Mouse (Mus musculus) neural tube, embryonic 15.5 days (tissue): ENCODE measurements around the gene Sdad1. TPM values are rescaled to one million over a fixed set of nuclear protein-coding genes. Genes with fewer than 3 reads are reported as not detected.

Source experiments
- ATAC-seq: fragments of 200-750 bp; cut with Nextera tagmentation; 2 replicates; pipeline ENCODE4 v1.8.0; 2017; ENCODE audit warnings: mild to moderate bottlenecking, moderate TSS enrichment, moderate library complexity; ENCODE audit not compliant: low FRiP score
- H3K27ac ChIP-seq: fragments of 300-500 bp; sonication (generic); replicated peaks from 2 replicates; pipeline ENCODE4 v1.5.1; 2015; ENCODE audit warnings: mild to moderate bottlenecking, inconsistent platforms
- H3K27me3 ChIP-seq: fragments of 300-500 bp; sonication (generic); replicated peaks from 2 replicates; pipeline ENCODE4 v1.6.1; 2015; ENCODE audit warnings: inconsistent platforms
- H3K36me3 ChIP-seq: fragments of 300-500 bp; sonication (generic); 2 replicates; pipeline ENCODE4 v1.6.1; 2015; ENCODE audit warnings: inconsistent platforms
- H3K4me1 ChIP-seq: fragments of 300-500 bp; sonication (generic); 2 replicates; pipeline ENCODE4 v1.6.1; 2015; ENCODE audit warnings: inconsistent platforms
- H3K4me2 ChIP-seq: fragments of 300-500 bp; sonication (generic); 2 replicates; pipeline ENCODE4 v1.6.1; 2015; ENCODE audit warnings: inconsistent platforms, mild to moderate bottlenecking, moderate library complexity
- H3K4me3 ChIP-seq: fragments of 300-500 bp; sonication (generic); replicated peaks from 2 replicates; pipeline ENCODE4 v1.5.1; 2015; ENCODE audit warnings: mild to moderate bottlenecking, inconsistent platforms
- H3K9ac ChIP-seq: fragments of 300-500 bp; sonication (generic); replicated peaks from 2 replicates; pipeline ENCODE4 v1.6.1; 2015; ENCODE audit warnings: mild to moderate bottlenecking, inconsistent platforms
- H3K9me3 ChIP-seq: fragments of 300-500 bp; sonication (generic); replicated peaks from 2 replicates; pipeline ENCODE4 v1.6.1; 2016; ENCODE audit warnings: inconsistent platforms
- WGBS: fragments of 180-500 bp; shearing (Covaris S2); methylation state at CpG from one replicate; pipeline ENCODE4 v1.1.7; 2015; ENCODE audit warnings: mixed read lengths; 5-methylcytosine and 5-hydroxymethylcytosine counted together
- polyA plus RNA-seq: library from polyadenylated mRNA; unstranded; fragments of >200 nt; fragmentation: Nextera tagmentation; extraction: Ambion mirVana; gene quantifications from 2 replicates; pipeline ENCODE4 v1.2.1, GENCODE M21; 2015

Gene Sdad1
- polyA plus RNA-seq, 1 experiment from 2014 or later: 27.8 TPM

- WGBS: 22% methylated on average over 4 of the region's 4 CpGs
- H3K36me3 ChIP-seq: no peaks in the 10 kb centered on the region
- H3K27me3 ChIP-seq: no peaks in the 10 kb centered on the region
- H3K9me3 ChIP-seq: no peaks in the 10 kb centered on the region
- no peak overlapping the region for H3K4me3 ChIP-seq
- peak; percentile 82 for ATAC-seq
- no peak overlapping the region for H3K4me2 ChIP-seq
- no peak overlapping the region for H3K9ac ChIP-seq
- peak overlapping the region; percentile 45; the same call in 1 of the 2 replicates for H3K27ac ChIP-seq
- H3K4me1 ChIP-seq: peaks cover 10% of the 10 kb centered on the region
Measured at GRCm38 (mm10) chr5:92263761-92264359, 46.4 kb downstream of the Sdad1 start.

- Histone ChIP-seq H3K27ac (no peak overlapping the region), H3K9me3 (no peaks in the 10 kb centered on the region), H3K9ac (no peak overlapping the region), H3K27me3 (0 out of 2 replicates have a peak, but pooled peaks cover 2% of the 10 kb centered on the region), H3K4me1 (peaks cover 10% of the 10 kb centered on the region), H3K4me3 (no peak overlapping the region), H3K4me2 (no peak overlapping the region), H3K36me3 (no peaks in the 10 kb centered on the region)
- ATAC-seq: no peak
- 93% methylated on average over 8 of the region's 8 CpGs for WGBS
Measured at GRCm38 (mm10) chr5:92262646-92263045, 47.6 kb downstream of the Sdad1 start.

GRCm38 (mm10) chr5:92256218-92256617 lies 54.1 kb downstream of the Sdad1 start, which contains the start of gene Ppef2:
Ppef2 (minus strand) TSS chr5:92256278.
- Histone ChIP-seq H3K9me3 (no peaks in the 10 kb centered on the region), H3K9ac (no peak within 1 kb of the TSS; the same call in 1 of the 2 replicates), H3K27ac (no peak within 1 kb of the TSS), H3K36me3 (no peaks in the 10 kb centered on the region), H3K27me3 (0 out of 2 replicates have a peak, but pooled peaks cover 2% of the 10 kb centered on the region), H3K4me2 (no peak within 1 kb of the TSS), H3K4me3 (no peak within 1 kb of the TSS), H3K4me1 (peaks cover 7% of the 10 kb centered on the region; the same call in 1 of the 2 replicates)
- no peak for ATAC-seq
- WGBS: 12% methylated on average over 6 of the region's 6 CpGs

GRCm38 (mm10) chr5:92254476-92254875 lies 55.8 kb downstream of the Sdad1 start:
- H3K9ac ChIP-seq: no peak overlapping the region
- no peak overlapping the region for H3K4me2 ChIP-seq
- no peaks in the 10 kb centered on the region for H3K36me3 ChIP-seq
- H3K27me3 ChIP-seq: 0 out of 2 replicates have a peak, but pooled peaks cover 2% of the 10 kb centered on the region
- 59% methylated on average over 6 of the region's 6 CpGs for WGBS
- no peaks in the 10 kb centered on the region for H3K9me3 ChIP-seq
- no peak for ATAC-seq
- no peak overlapping the region for H3K4me3 ChIP-seq
- peaks cover 7% of the 10 kb centered on the region; the same call in 1 of the 2 replicates for H3K4me1 ChIP-seq
- no peak overlapping the region for H3K27ac ChIP-seq

GRCm38 (mm10) chr5:92252797-92253343 lies 57.4 kb downstream of the Sdad1 start:
- 29% methylated on average over 18 of the region's 18 CpGs for WGBS
- no peaks in the 10 kb centered on the region for H3K36me3 ChIP-seq
- H3K4me3 ChIP-seq: peak overlapping the region; percentile 15; the same call in 1 of the 2 replicates
- H3K27ac ChIP-seq: 0 out of 2 replicates have a peak overlapping the region, but pooled peaks have one; percentile 18
- ATAC-seq: peak; percentile 83
- H3K9me3 ChIP-seq: no peaks in the 10 kb centered on the region
- no peaks in the 10 kb centered on the region for H3K27me3 ChIP-seq
- H3K4me2 ChIP-seq: peak overlapping the region; percentile 46
- peaks cover 7% of the 10 kb centered on the region; the same call in 1 of the 2 replicates for H3K4me1 ChIP-seq
- H3K9ac ChIP-seq: no peak overlapping the region

- H3K36me3 ChIP-seq: no peaks in the 10 kb centered on the region
- peaks cover 7% of the 10 kb centered on the region; the same call in 1 of the 2 replicates for H3K4me1 ChIP-seq
- ATAC-seq: no peak
- H3K27ac ChIP-seq: no peak overlapping the region
- whole genome bisulfite sequencing: 94% methylated on average over 6 of the region's 6 CpGs
- H3K4me3 ChIP-seq: no peak overlapping the region
- H3K9ac ChIP-seq: no peak overlapping the region
- H3K4me2 ChIP-seq: no peak overlapping the region
- no peaks in the 10 kb centered on the region for H3K9me3 ChIP-seq
- no peaks in the 10 kb centered on the region for H3K27me3 ChIP-seq
Measured at GRCm38 (mm10) chr5:92252031-92252430, 58.2 kb downstream of the Sdad1 start.

- Histone ChIP-seq H3K4me2 (no peak overlapping the region), H3K4me3 (no peak overlapping the region), H3K9me3 (no peaks in the 10 kb centered on the region), H3K27me3 (no peaks in the 10 kb centered on the region), H3K9ac (no peak overlapping the region), H3K36me3 (no peaks in the 10 kb centered on the region), H3K27ac (no peak overlapping the region), H3K4me1 (peaks cover 7% of the 10 kb centered on the region; the same call in 1 of the 2 replicates)
- ATAC-seq: no peak
- WGBS: 89% methylated on average over 11 of the region's 11 CpGs
Measured at GRCm38 (mm10) chr5:92248614-92249013, 61.7 kb downstream of the Sdad1 start.

- Histone ChIP-seq H3K4me1 (no peaks in the 10 kb centered on the region), H3K4me2 (no peak overlapping the region), H3K36me3 (no peaks in the 10 kb centered on the region), H3K27ac (no peak overlapping the region), H3K27me3 (no peaks in the 10 kb centered on the region), H3K9me3 (no peaks in the 10 kb centered on the region), H3K9ac (no peak overlapping the region), H3K4me3 (no peak overlapping the region)
- ATAC-seq: no peak
- 96% methylated on average over 9 of the region's 9 CpGs for WGBS
Measured at GRCm38 (mm10) chr5:92245483-92245882, 64.8 kb downstream of the Sdad1 start.

GRCm38 (mm10) chr5:92244900-92245299 lies 65.4 kb downstream of the Sdad1 start:
- Histone ChIP-seq H3K9me3 (no peaks in the 10 kb centered on the region), H3K9ac (no peak overlapping the region), H3K27me3 (no peaks in the 10 kb centered on the region), H3K4me1 (no peaks in the 10 kb centered on the region), H3K4me2 (no peak overlapping the region), H3K27ac (no peak overlapping the region), H3K36me3 (no peaks in the 10 kb centered on the region), H3K4me3 (no peak overlapping the region)
- ATAC-seq: no peak
- 95% methylated on average over 2 of the region's 2 CpGs for WGBS

- Histone ChIP-seq H3K4me3 (no peak overlapping the region), H3K9ac (no peak overlapping the region), H3K9me3 (no peaks in the 10 kb centered on the region), H3K27me3 (no peaks in the 10 kb centered on the region), H3K36me3 (no peaks in the 10 kb centered on the region), H3K27ac (no peak overlapping the region), H3K4me2 (no peak overlapping the region), H3K4me1 (peaks cover 2% of the 10 kb centered on the region; the same call in 1 of the 2 replicates)
- no peak for ATAC-seq
- 88% methylated on average over 12 of the region's 12 CpGs for WGBS
Measured at GRCm38 (mm10) chr5:92240769-92241168, 69.5 kb downstream of the Sdad1 start.

GRCm38 (mm10) chr5:92239333-92240232 lies 70.7 kb downstream of the Sdad1 start:
- no peaks in the 10 kb centered on the region for H3K36me3 ChIP-seq
- no peak overlapping the region for H3K27ac ChIP-seq
- H3K4me2 ChIP-seq: peak overlapping the region; percentile 29
- peak; percentile 82 for ATAC-seq
- H3K9ac ChIP-seq: no peak overlapping the region
- H3K4me3 ChIP-seq: no peak overlapping the region
- WGBS: 50% methylated on average over 29 of the region's 29 CpGs
- H3K9me3 ChIP-seq: no peaks in the 10 kb centered on the region
- H3K27me3 ChIP-seq: no peaks in the 10 kb centered on the region
- H3K4me1 ChIP-seq: peaks cover 2% of the 10 kb centered on the region; the same call in 1 of the 2 replicates
